Mouse (Mus musculus) left cerebral cortex, adult 8-10 months (tissue): ENCODE results near the gene Tat. TPM values are rescaled to one million over a fixed set of nuclear protein-coding genes. Genes with fewer than 3 reads are reported as not detected.

ENCODE experiments used
- DNase-seq, 2 experiments: peaks; one replicate each; pipeline ENCODE4 v3.0.0; 2022; ENCODE audit warnings: low spot score in 2 of 2
- total RNA-seq, 4 experiments: library from RNA; stranded (reverse); gene quantifications; 2 replicates each; pipeline ENCODE4 v1.2.4; 2022

Gene Tat
- total RNA-seq, 4 experiments from 2014 or later = not detected

DNA sequence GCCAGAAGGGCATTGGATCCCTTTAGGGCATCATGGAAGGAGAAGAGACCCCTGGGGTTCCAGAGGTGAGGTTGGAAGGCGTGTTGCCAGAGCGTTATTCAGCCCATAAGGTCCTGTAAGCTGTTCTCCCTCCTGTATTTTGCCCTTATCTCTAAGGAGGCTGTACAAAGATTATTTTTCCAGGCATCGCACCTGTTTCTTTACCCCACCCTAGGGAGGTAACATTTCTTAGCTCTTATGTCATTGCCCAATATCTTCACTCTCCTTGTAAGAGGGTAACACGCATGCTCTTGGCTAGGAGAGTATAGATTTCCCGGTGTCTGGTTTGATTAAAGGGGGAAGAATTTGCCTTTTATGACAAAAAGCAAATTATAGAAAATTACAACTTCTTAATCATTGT, 49.4 kb downstream of the Tat start, which contains the start of gene Chst4:
Gene Chst4 (minus strand): TSS at position 82 of the 400 bp plus-strand sequence.
- DNase-seq = no peak

DNA sequence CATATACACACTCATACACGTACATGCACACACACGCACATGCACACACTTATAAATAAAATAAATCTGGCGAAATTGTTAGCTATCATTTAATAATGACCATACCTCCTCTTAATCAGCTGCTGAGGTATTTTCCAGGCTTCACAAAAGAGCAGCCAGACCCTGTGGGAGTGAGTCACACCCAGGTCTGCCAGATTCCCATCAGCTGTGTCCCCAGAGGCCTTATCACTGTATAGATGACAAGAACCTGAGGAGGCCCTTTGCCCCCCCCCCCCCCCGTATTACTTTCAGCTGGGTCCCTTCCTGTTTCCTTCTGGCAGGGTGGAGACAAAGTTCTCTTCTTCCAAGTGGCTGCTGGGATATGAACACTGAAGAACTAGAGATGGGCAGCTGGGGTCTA, 50.3 kb downstream of the Tat start:
- no peak for DNase-seq

Other genes starting within 250 kb of the Tat start
- gene Ap1g1, start 211.9 kb upstream of the Tat start, total RNA-seq = 10 to 100 TPM; 73.3 to 88.7 (median 78.6) TPM
- gene Phlpp2, start 121.9 kb upstream of the Tat start, total RNA-seq = 10 to 100 TPM; 32.5 to 35.5 (median 33.5) TPM
- under 1 TPM; 0.49 to 0.78 (median 0.68) TPM for gene Marveld3, start 28.2 kb upstream of the Tat start, total RNA-seq
- under 1 TPM in 1 of 4 experiments, not detected in 3; 0.25 TPM for gene Chst4, start 49.3 kb downstream of the Tat start, total RNA-seq
- gene Zfp612, start 89.3 kb downstream of the Tat start, total RNA-seq = 10 to 100 TPM; 35.2 to 38.4 (median 36.3) TPM
- not detected for gene Gm21964, start 110.8 kb downstream of the Tat start, total RNA-seq
- gene Gm17720, start 112.3 kb downstream of the Tat start, total RNA-seq = not detected
- gene Calb2, start 177.8 kb downstream of the Tat start, total RNA-seq = 10 to 100 TPM; 21.7 to 31.6 (median 27.2) TPM
- gene Cmtr2, start 225.2 kb downstream of the Tat start, total RNA-seq = 1 to 10 TPM; 4.7 to 7.3 (median 5.8) TPM